Mouse (Mus musculus): ENCODE data around the gene Zbtb7a. TPM values are rescaled to one million over a fixed set of nuclear protein-coding genes. Genes with fewer than 3 reads are reported as not detected.

The Zbtb7a gene
- polyA plus RNA-seq, 1 experiment from 2014 or later, result 7.5 TPM

DNA sequence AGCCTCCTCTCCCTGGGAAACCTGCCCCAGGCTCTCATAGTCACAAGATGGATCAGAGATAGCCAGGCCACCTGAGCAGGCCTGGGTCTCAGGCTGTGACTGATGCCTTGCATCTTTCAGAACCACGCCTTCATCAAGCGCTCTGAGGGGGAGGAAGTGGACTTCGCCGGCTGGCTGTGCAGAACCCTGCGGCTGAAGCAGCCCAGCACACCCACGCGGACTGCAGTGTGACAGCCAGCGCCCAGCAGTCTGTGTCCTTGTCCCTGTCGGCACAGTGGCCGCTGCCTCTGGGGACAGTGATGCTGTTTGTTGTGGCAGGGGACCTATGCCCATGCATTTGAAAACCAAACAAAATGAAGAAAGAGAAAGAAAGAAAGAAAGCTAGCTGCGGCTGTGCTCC is 11.5 kb upstream of the Zbtb7a start:
- whole genome bisulfite sequencing, result 87% methylated on average over 11 of the region's 11 CpGs
- Histone ChIP-seq H3K4me1 (peaks cover 12% of the 10 kb centered on the region), H3K27ac (no peak overlapping the region), H3K36me3 (replicated peaks) (peaks cover 65% of the 10 kb centered on the region), H3K4me3 (no peak overlapping the region), H3K9me3 (no peaks in the 10 kb centered on the region), H3K27me3 (ENCODE audit: poor library complexity, severe bottlenecking) (peaks cover 14% of the 10 kb centered on the region)
- no peak for DNase-seq (ENCODE audit: extremely low spot score, low spot score)

DNA sequence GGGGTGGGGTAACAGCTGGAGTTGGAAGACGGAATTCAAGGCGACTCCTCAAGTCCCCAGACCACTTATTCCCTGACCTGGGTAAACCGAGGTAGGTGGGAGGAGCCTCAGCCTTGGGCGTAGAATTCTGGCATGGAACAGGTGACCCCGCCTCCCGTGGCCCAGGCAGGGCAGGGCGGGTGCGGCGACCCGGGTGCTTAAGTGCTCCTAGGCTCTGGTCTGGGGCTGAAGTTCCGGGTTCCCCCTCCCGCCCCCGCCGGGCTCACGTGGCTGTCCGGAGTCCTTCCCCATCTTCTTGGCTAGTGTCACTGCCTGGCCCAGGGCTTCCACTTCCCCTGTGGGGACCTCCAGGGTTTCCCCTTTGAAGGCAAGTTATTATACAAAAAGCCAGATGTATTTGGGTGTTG is 836 bp upstream of the Zbtb7a start:
- H3K36me3 ChIP-seq (replicated peaks), result no peaks in the 10 kb centered on the region
- DNase-seq (ENCODE audit: extremely low spot score, low spot score), result no peak
- no peaks in the 10 kb centered on the region for H3K9me3 ChIP-seq
- 2% methylated on average over 16 of the region's 16 CpGs for WGBS
- H3K4me3 ChIP-seq, result peak overlapping the region; percentile 91
- no peak overlapping the region for H3K27ac ChIP-seq
- peaks cover 59% of the 10 kb centered on the region for H3K27me3 ChIP-seq (ENCODE audit: poor library complexity, severe bottlenecking)
- H3K4me1 ChIP-seq, result peaks cover 47% of the 10 kb centered on the region

DNA sequence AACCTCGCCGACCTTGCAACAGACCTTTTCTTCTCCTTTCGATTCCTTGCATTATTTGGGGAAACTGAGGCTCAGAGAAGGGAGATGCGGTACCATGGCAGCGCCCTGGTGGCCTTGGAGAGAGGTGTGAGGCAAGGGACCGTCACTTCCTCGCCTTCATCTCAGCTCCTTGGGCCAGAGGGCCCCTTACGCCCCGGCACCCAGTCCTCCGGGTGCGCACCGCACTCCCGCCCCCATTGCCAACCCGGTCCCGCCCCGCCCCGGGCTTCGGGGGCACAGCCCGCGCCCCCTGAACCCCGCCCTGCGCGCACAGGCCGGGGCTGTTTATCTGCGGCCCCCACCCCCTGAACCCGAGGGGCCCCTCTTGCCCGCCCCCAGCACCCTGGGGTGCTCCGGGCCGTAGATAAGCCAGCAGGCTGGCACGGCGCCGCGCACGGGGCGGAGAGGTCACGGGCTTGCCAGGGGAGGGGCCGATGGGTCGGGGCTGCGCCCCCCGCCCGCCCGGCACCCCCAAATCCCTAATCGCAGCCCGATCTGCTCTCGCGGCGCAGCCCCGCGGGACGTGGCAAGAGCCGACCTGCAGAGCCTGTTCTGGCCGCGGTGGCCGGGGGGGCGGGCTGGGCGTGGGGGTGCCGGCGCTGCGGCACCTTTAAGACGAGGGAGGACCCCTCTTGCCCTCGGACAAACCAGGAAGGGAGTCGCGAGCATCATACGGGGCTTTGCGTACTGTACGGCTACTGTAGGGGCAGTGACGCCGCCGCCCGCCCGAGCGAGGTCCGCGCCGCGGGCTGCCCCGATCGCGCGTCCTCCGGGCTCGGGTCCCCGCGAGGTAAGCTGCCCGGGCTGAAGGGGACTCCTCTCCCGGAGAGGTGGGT is 1.0 kb downstream of the Zbtb7a start:
- H3K27me3 ChIP-seq (ENCODE audit: poor library complexity, severe bottlenecking), result peaks cover 40% of the 10 kb centered on the region
- no peaks in the 10 kb centered on the region for H3K9me3 ChIP-seq
- peak overlapping the region; percentile 97 for H3K27ac ChIP-seq
- peaks cover 4% of the 10 kb centered on the region; the same call in 1 of the 2 replicates for H3K36me3 ChIP-seq (replicated peaks)
- H3K4me1 ChIP-seq, result peaks cover 57% of the 10 kb centered on the region
- peak; percentile 68 for DNase-seq (ENCODE audit: extremely low spot score, low spot score)
- peak overlapping the region; percentile 91 for H3K4me3 ChIP-seq
- WGBS, result under 1% methylated on average over 86 of the region's 86 CpGs

DNA sequence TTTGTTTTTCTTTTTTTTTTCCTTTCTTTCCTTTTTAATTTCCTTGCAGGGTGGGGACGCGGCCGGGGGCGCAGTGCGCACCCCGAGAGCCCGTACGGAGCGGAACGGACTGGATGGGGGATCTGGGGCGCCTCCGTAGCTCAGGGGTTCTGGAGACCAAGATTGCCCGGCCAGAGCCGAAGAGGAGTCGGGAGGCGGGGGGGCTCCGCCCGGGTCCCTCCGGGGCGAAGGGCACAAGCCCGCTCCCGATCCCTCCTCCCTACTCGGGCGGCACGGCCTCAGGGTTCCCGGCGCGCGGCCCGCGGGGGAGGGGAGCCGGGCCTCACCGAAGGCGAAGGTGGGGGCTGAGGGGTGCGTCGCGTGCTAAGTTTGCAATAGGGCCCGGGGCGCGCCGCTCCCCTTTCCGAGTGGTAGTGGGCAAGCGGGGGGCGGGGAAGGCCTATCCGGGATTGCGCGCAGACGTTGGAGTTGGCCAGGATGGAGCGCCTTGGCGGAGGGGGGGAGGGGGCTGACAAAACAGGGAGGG is 1.7 kb downstream of the Zbtb7a start:
- Histone ChIP-seq H3K27ac (peak overlapping the region; percentile 97), H3K27me3 (ENCODE audit: poor library complexity, severe bottlenecking) (peaks cover 36% of the 10 kb centered on the region), H3K4me3 (peak overlapping the region; percentile 91), H3K4me1 (peaks cover 64% of the 10 kb centered on the region), H3K9me3 (no peaks in the 10 kb centered on the region), H3K36me3 (replicated peaks) (peaks cover 4% of the 10 kb centered on the region)
- 1% methylated on average over 49 of the region's 50 CpGs for WGBS
- peak; percentile 83 for DNase-seq (ENCODE audit: extremely low spot score, low spot score)

DNA sequence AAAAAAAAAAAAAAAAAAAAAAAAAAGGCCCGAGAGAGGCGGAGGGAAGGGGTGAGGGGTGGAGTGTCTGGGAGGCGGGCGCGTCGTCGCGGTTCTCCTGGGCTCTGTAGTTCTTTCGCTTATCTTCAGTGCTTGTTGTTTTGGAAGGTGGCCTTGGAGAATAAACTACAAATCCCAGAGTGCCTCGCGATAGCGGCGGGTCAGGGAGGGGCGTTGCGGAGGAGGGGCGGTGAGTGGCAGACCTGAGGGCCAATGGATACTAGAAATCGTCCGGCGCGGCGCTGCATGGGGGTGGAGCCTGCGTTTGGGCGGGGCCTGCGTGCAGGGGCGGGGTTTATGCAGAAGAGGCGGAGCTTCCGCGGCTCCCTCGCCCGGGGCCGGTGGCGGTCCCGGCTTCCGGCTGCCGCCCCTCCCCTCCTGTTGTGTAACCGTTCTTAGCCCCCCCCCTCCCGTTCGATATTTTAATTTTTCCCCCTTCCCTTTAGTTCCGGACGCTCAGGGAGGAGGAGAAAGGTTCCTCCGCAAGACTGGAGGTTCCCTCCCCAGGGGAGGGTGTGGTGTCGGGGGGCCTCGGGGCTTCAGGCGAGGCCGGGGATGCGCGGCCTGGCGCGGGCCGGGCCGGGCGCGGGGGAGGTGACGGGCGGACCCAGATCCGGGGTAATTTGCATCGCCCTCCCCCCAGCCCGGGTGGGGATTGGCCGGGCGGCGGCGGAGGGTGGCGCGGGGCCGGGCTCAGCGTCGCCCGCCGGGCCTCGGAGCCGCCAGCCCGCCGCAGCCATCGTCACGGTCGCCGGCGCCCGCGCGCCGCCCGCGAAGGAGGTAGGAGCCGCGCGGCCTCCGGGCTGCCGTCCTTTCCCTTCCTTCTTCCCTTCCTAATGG is 2.5 kb downstream of the Zbtb7a start:
- peak; percentile 100 for DNase-seq (ENCODE audit: extremely low spot score, low spot score)
- peak overlapping the region; percentile 91 for H3K4me3 ChIP-seq
- WGBS, result under 1% methylated on average over 81 of the region's 89 CpGs
- peak overlapping the region; percentile 97 for H3K27ac ChIP-seq
- H3K36me3 ChIP-seq (replicated peaks), result peaks cover 7% of the 10 kb centered on the region
- peaks cover 71% of the 10 kb centered on the region for H3K4me1 ChIP-seq
- H3K27me3 ChIP-seq (ENCODE audit: poor library complexity, severe bottlenecking), result peaks cover 36% of the 10 kb centered on the region
- no peaks in the 10 kb centered on the region for H3K9me3 ChIP-seq

DNA sequence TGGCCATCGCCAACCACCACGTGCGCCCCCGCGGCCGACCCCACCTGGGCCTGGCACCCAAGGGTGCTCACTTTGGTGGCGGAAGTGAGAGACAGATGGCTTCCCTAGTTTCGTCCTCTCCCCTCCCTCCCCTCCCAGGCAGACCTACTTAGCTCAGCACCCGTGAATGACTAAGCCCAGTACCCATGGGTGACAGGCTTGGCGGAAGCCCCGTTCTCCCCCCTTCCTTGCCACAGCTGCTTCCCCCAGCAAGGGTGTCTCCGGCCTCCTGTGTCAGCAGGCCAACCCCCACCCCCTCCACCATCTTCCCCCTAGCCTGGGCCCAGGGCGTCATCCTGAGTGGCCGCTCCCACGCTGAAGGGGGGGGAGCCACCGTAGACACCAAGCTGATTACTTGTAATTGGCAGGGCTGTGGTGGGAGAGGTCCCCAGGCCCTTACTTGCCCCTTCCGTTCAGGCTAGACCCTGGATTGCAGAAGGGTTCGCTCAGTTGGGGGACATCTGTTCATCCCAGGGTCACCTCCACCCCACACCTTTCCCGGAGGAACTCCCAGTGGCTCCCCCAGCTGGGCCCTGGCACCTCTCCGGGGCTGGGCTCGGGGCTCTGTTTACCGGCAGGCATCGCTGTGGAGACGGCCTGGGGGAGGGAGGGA is 3.2 kb downstream of the Zbtb7a start:
- no peaks in the 10 kb centered on the region for H3K9me3 ChIP-seq
- peak overlapping the region; percentile 97 for H3K27ac ChIP-seq
- peak; percentile 53 for DNase-seq (ENCODE audit: extremely low spot score, low spot score)
- peaks cover 15% of the 10 kb centered on the region for H3K36me3 ChIP-seq (replicated peaks)
- H3K4me3 ChIP-seq, result peak overlapping the region; percentile 91
- peaks cover 78% of the 10 kb centered on the region for H3K4me1 ChIP-seq
- H3K27me3 ChIP-seq (ENCODE audit: poor library complexity, severe bottlenecking), result peaks cover 29% of the 10 kb centered on the region
- 2% methylated on average over 23 of the region's 24 CpGs for WGBS

DNA sequence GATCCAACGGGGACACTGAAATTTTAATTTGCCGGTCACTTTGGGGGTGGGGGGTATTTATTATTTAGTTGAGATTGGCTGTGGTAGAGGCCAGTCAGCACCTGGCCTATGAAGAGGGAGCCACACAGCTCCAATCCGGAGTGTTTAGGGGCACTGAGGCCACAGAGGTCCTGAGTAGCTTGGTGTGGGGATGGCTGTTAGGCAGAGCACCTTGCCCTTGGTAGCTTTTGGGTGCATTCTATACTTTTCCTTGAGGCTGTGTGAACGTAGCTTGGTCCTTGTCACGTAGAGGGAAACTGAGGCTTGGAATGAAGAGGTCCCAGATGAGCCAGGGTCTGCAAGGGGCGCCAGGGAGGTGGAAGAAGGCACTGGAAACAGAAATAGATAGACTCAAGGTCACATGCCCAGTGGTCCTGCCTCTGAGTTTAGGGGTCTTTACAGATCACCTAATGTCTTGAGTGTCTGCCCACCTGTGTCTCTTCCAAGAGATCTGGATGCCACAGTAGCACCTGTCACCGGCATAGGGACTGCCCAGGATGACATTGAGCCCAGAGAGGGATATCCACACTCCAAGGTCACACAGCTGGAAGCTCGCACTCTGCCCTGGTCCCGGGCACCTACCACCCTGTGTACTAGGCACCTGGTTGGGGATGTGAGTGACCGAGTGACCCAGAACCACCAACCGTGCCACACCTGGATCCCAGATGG is 4.0 kb downstream of the Zbtb7a start:
- peak overlapping the region; percentile 91 for H3K4me3 ChIP-seq
- H3K9me3 ChIP-seq, result 0 out of 2 replicates have a peak, but pooled peaks cover 6% of the 10 kb centered on the region
- H3K36me3 ChIP-seq (replicated peaks), result peaks cover 22% of the 10 kb centered on the region
- H3K27me3 ChIP-seq (ENCODE audit: poor library complexity, severe bottlenecking), result peaks cover 22% of the 10 kb centered on the region
- H3K27ac ChIP-seq, result peak overlapping the region; percentile 97
- WGBS, result 65% methylated on average over 11 of the region's 11 CpGs
- H3K4me1 ChIP-seq, result peaks cover 75% of the 10 kb centered on the region
- no peak for DNase-seq (ENCODE audit: extremely low spot score, low spot score)

DNA sequence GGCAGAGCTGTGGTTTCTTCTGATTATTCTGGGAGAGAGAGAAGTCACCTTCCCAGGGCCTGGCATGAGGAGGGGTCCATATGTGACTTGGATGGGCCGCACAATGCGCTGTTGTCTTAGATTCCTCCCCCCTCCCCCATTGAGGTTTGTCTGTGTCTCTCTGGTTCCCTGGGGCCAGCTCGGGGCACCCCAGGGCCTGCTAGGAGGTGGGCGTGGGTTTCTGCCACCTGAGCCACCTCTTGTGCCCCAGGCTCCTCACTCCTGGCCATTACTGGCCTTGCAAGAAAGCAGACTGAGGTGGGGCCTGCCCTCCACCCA is 4.5 kb downstream of the Zbtb7a start:
- no peak for DNase-seq (ENCODE audit: extremely low spot score, low spot score)
- Histone ChIP-seq H3K4me1 (peaks cover 70% of the 10 kb centered on the region), H3K9me3 (0 out of 2 replicates have a peak, but pooled peaks cover 7% of the 10 kb centered on the region), H3K4me3 (peak overlapping the region; percentile 91), H3K36me3 (replicated peaks) (peaks cover 27% of the 10 kb centered on the region), H3K27me3 (ENCODE audit: poor library complexity, severe bottlenecking) (peaks cover 17% of the 10 kb centered on the region), H3K27ac (peak overlapping the region; percentile 97)
- 63% methylated on average over 4 of the region's 4 CpGs for WGBS

DNA sequence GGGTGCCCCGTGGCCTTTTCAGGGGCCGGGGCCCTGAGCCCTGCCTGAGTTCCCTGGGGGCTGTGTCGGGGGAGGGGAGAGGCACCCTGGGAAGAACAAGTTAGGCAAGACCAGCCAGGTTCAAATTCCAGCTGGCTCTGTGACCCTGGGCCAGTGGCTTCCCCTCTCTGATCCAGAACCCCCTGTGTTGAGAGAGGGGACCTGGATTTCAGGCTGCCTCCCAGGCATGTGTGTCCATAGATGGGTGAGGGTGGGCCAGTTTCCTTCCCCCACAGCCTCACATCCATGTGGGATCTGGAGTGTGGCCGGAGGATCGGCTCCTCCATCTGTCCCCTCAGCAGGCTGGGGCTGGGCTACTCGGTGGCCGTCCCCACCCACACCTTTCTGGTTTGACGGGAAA is 5.0 kb downstream of the Zbtb7a start:
- Histone ChIP-seq H3K9me3 (0 out of 2 replicates have a peak, but pooled peaks cover 7% of the 10 kb centered on the region), H3K4me3 (peak overlapping the region; percentile 91; the same call in 1 of the 2 replicates), H3K36me3 (replicated peaks) (peaks cover 32% of the 10 kb centered on the region), H3K4me1 (peaks cover 66% of the 10 kb centered on the region), H3K27me3 (ENCODE audit: poor library complexity, severe bottlenecking) (peaks cover 12% of the 10 kb centered on the region), H3K27ac (peak overlapping the region; percentile 97)
- WGBS, result 53% methylated on average over 8 of the region's 8 CpGs
- DNase-seq (ENCODE audit: extremely low spot score, low spot score), result no peak

DNA sequence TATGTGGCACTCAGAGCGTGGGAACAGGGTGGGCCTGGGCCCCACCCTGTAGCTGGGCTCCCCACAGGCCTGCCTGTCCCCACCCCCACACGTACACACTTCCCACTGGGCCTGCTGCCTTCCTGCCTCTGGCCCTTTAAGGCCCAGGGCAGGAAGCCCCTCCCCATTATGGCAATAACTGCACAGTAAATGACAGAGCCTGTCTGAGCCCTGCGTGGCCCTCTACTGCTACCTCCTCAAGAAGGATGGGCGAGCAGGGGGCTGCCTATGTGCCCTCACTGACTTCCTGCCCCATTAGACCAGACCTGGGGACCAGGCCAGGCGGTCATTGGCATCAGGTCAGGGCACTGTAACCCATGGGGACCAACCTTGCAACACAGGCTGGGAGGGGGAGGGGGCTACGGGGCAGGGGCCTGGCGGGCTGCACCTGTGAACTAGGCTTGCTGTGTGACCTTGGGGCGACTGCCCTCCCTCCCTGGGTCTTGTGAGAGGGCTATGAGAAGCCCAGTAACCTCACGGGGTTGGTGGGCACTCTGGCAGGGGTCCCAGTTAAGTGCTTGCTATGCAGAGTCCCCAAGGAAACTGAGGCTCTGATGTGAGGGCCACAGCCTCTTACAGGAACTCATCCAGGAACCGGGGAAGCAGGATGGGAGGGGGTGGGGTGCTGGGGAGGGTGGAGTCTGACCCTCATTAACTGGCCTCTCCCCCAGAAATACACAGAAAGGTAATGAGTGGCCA is 5.9 kb downstream of the Zbtb7a start:
- Histone ChIP-seq H3K36me3 (replicated peaks) (peaks cover 41% of the 10 kb centered on the region), H3K4me1 (peaks cover 61% of the 10 kb centered on the region), H3K4me3 (peak overlapping the region; percentile 91; the same call in 1 of the 2 replicates), H3K27me3 (ENCODE audit: poor library complexity, severe bottlenecking) (peaks cover 3% of the 10 kb centered on the region), H3K27ac (peak overlapping the region; percentile 97), H3K9me3 (0 out of 2 replicates have a peak, but pooled peaks cover 7% of the 10 kb centered on the region)
- WGBS, result 79% methylated on average over 10 of the region's 10 CpGs
- no peak for DNase-seq (ENCODE audit: extremely low spot score, low spot score)
